Mouse (Mus musculus) yolk sac, embryonic 10.5 days (tissue): ENCODE measurements around the gene Rarres1.
A peak's percentile ranks its signal among the peaks of the same experiment; 100 is the strongest.

Experiments
- DNase-seq: peaks from one replicate; pipeline ENCODE4 v3.0.0-alpha.2; 2017; ENCODE audit warnings: low spot score

The Rarres1 gene

GRCm38 (mm10) chr3:67492086-67492869 is 23.0 kb downstream of the Rarres1 start:
- no peak for DNase-seq

DNA sequence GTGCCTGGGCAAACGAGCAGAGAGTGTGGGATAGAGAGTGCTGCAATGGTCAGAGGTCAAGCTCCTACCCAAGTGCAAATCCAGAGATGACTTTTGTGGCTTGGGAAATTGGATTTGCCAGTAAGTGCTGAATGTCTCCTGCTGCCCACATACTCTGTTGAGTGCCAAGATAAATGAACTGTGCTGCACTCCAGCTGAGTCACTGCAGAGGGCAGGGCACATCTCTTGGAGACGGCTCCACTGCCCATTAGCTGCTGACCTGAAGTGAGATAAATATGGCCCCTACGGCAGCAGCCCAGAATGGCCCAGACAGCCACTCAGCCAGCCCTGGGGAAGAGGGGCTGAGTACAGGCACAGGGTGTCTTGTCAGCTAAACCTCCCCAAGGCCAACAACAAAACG is 25.2 kb downstream of the Rarres1 start:
- no peak for DNase-seq

DNA sequence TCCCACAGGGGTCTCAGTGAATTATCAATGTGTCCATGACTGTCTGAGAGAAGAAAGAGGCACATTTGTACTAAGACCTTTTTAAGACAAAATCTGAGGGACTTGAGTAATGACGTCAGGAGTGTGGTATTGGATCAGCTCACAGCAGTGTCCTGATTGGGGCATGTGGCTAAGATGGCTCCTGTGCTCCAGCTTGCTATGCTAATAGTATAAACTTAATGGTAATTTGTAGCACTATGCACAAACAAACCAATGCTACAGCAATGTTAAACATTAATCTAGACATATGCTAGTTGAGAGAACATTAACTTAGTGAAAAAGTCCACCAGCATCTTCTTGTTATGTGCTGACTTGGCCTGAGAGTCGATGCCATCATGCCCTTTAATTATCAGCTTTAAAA is 30.1 kb downstream of the Rarres1 start:
- DNase-seq = no peak

DNA sequence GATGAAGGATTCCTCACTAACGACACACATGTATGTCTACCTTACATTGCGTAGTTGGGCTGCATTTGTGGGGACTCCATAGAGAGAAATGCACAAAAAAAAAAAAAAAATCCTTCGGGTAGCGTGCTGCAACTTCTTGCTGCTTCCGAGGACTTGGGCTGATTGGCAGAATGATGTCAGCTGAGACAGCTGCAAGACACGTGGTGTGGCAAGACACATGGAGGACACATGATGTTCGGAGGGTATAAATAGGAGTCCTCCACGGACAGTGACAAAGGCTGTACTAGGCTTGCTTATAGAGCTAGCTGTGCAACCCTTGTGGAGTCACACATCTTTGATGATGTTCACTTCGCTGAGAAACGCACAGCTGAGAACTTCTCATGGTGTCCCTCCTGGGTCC is 32.9 kb downstream of the Rarres1 start:
- no peak for DNase-seq

GRCm38 (mm10) chr3:67479806-67480205 is 35.5 kb downstream of the Rarres1 start:
- no peak for DNase-seq

- DNase-seq = no peak
Observed at GRCm38 (mm10) chr3:67473438-67473837, 41.9 kb downstream of the Rarres1 start.

DNA sequence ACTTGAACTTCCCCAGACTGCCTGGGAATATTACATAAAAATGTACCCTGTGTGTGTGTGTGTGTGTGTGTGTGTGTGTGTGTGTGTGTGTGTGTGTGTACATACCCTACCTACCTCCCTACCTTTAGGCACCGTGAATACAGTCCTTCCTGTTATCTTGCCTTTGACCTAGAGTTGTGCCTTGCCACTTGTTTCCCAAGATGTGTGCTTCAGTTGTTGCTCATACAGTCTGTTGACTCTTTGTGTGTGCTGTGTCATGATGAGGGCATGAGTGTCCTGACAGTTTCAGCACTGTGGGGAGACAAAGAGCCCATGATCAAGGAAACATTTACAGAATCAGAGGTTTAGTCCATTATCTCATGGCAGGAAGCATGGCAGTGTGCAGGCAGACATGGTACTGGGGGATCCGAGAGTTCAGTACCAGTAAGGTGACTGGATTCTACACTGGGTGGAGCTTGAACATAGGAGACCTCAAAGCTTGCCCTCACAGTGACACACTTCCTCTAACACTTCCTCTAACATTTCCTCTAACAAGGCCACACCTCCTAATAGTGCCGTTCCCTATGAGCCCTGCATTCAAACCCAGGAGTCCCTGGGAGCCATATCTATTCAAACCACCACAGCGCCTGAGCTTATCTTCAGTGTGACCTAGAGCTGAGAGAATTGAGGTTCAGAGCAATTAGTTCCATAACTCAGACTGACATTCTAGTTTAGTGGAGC is 43.8 kb downstream of the Rarres1 start:
- no peak for DNase-seq

- no peak for DNase-seq
Observed at GRCm38 (mm10) chr3:67467281-67467680, 48.0 kb downstream of the Rarres1 start.

GRCm38 (mm10) chr3:67466576-67466975 is 48.7 kb downstream of the Rarres1 start:
- no peak for DNase-seq

GRCm38 (mm10) chr3:67463450-67464372 is 51.6 kb downstream of the Rarres1 start, which contains the start of gene Lxn:
Gene Lxn, minus strand, starts transcription at chr3:67463926.
- peak; percentile 87 for DNase-seq

DNA sequence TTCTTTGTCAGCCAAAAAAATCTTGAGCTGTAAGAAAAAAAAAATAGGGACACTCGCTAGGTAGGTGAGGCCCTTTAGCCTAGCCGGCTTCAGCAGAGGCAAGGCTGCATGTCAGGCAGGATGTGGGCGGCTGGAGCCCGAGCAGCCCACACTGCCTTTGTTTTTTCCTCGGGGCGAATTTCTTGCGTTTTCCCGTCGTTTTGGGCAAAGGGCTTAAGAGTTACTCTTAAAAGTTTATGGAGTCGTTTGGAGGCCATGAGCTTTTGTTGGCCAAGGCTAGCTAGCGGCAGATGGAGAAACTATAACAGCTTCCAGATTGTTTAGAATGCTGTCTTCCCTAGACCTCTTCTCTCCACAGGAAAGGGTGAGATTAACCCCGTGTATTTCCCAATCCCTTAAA is 52.3 kb downstream of the Rarres1 start:
- no peak for DNase-seq

DNA sequence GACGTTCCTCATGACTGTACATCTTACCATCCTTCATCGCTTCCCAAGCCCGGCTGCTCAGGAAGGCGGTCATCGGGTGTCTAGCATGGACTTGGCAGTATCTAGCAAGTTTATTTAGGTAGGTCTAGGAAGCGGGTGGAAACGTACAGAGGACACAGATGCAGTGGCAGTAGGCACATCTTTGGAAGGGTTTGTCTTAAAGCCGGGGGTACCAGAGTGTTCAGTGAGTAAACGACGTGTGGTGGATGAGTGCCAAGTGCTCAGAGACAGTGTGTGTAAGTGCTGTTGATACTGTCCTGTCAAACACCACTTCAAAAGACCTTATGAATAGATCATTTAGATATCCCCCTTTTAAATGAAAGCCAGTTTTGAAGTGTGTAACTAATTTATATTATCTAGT is 52.7 kb downstream of the Rarres1 start:
- no peak for DNase-seq

DNA sequence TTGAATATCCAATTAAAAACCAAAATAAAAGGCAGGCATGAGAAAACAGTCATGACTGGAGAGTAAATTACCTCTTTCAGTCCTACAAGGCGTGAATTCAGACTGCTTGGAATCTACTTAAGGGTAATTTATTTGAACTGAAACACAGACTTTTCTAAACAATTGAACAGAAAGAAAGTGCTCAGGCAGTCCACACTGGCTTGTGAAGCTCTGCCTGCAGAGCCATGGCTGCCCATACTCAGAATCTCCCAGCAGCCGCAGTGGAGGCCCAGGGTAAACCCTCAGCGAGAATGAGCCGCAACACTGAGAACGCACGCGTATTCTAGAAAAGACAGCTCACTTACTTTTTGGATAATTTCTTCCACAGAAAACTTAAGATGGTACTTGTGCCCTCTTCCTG is 53.3 kb downstream of the Rarres1 start:
- DNase-seq = no peak

GRCm38 (mm10) chr3:67459881-67460280 is 55.4 kb downstream of the Rarres1 start:
- no peak for DNase-seq

DNA sequence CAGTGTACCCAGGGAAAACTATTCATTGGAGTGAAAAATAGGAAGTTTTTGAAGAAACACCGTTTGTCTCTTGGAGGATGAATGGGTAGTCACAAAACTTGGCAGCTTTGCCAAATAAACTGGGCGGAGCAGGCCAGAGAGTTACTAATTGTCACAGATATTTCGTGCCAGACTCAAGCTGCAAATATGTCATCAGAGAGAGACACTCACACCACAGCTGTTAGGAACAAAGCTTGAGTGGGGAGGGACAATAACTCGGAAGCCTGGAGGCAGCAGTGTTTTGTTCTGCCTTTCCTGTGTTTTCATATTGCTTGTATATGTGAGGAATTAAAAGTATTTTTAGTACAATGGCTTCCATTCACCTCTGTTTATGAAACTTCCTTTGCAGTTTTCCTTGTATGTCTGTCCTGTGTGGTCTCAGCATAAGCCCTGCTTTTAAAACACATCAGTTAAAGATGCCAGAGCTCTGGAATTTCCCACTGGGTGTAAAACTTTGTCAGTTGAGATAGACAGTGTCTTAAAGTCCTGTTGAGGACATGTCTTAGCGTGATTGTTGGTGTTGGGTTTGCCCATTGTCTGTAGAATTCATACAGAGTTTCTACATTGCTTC is 64.6 kb downstream of the Rarres1 start:
- DNase-seq = no peak

DNA sequence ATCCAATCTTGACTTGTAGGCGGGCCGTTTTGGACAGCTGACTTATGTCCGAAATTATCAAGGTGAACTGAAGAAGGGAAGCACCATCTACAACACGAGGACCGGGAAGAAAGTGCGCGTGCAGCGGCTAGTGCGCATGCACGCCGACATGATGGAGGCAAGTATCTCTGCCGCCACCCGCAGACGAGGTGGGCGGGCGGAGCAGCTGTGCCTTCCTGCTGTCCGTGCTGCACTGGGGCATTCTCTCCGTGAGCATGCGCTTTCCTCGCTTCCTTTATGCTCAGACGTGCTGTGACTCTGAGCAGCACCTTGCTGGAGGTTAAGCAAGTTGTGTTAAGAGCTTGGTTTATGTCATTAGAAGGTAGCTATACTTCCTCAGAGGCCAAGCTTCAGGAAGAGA is 65.7 kb downstream of the Rarres1 start:
- no peak for DNase-seq

GRCm38 (mm10) chr3:67447143-67447542 is 68.2 kb downstream of the Rarres1 start:
- no peak for DNase-seq

GRCm38 (mm10) chr3:67434011-67434410 is 81.3 kb downstream of the Rarres1 start:
- DNase-seq = no peak

DNA sequence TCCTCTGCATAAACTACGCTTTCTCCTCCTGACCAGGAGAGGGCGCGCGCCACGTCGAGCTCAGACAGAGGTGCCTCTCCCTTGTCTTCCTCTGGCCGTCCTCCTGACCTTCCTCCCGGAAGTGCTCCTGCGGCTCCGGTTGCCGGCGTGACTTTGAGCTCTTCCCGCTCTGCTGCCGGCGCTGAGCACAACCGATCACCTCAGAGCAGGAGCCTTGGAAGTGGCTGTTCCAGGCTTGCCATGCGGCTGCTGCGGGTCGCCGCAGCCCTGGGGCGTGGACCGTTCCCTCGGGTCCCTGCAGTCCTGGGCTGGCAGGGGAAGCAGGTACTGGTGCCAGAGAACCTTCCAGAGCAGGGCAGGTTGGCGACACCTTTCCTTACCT is 85.3 kb downstream of the Rarres1 start, which contains the start of gene Gfm1:
Gene Gfm1, plus strand, starts transcription at position 98 of the 382 bp plus-strand sequence.
- DNase-seq = peak; percentile 84

DNA sequence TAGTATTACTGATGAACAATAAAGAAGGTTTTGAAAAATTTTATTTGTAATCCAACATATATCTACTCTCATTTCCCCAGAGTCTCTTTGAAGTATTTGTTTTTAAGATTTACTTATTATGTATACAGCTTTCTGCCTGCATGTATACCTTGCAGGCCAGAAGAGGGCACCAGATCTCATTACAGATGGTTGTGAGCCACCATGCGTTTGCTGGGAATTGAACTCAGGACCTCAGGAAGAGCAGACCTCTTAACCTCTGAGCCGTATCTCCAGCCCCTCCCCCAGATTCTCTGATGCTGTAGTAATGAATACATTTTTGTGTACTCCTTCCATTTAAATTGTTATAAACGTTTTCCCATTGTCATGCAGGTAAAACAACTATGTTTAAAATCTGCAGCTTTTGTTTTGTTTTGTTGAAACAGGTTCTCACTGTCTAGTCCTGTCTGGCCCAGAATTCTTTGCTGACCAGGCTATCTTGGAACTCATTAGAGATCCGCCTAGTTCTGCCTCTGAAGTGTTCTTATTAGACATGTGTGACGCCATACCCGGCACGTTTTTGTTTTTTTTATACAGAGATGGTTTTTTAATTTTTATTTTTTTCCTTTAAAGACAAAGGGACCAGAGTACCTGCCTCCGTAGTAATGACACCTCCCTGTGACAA is 85.9 kb downstream of the Rarres1 start:
- no peak for DNase-seq
